Mouse (Mus musculus) liver, adult 2 months (tissue): ENCODE data around the gene Scrt2. TPM values are rescaled to one million over a fixed set of nuclear protein-coding genes. Genes with fewer than 3 reads are reported as not detected.
A peak's percentile ranks its signal among the peaks of the same experiment; 100 is the strongest.

ENCODE experiments used
- DNase-seq: peaks from one replicate; pipeline ENCODE4 v3.0.0-alpha.2; 2011; ENCODE audit warnings: low read depth, low spot score; ENCODE audit errors: extremely low read depth
- H3K27ac ChIP-seq: fragments of 200-500 bp; replicated peaks from 2 replicates; pipeline ENCODE4 v1.5.1; 2012; ENCODE audit warnings: low read depth, mild to moderate bottlenecking, control low read depth, inconsistent platforms, low read length; ENCODE audit not compliant: insufficient read depth
- H3K27me3 ChIP-seq: fragments of 200-500 bp; 2 replicates; pipeline ENCODE4 v1.6.1; 2012; ENCODE audit warnings: mild to moderate bottlenecking, moderate library complexity, low read length, inconsistent platforms; ENCODE audit not compliant: control insufficient read depth, insufficient read depth
- H3K36me3 ChIP-seq: fragments of 200-500 bp; 2 replicates; pipeline ENCODE4 v1.6.1; 2012; ENCODE audit warnings: low read length, inconsistent platforms; ENCODE audit not compliant: control insufficient read depth, insufficient read depth
- H3K4me1 ChIP-seq: fragments of 200-500 bp; 2 replicates; pipeline ENCODE4 v1.6.1; 2011; ENCODE audit warnings: low read length; ENCODE audit not compliant: control insufficient read depth, insufficient read depth
- H3K4me3 ChIP-seq: fragments of 200-500 bp; 2 replicates; pipeline ENCODE4 v1.5.1; 2011; ENCODE audit warnings: low read depth, mild to moderate bottlenecking, control low read depth, low read length, moderate library complexity; ENCODE audit not compliant: insufficient read depth
- H3K79me2 ChIP-seq: fragments of 200-500 bp; 2 replicates; pipeline ENCODE4 v1.6.1; 2012; ENCODE audit warnings: inconsistent platforms, mild to moderate bottlenecking, low read length, moderate library complexity; ENCODE audit not compliant: control insufficient read depth, insufficient read depth
- H3K9ac ChIP-seq: fragments of 200-500 bp; 2 replicates; pipeline ENCODE4 v1.6.1; 2012; ENCODE audit warnings: low read depth, mild to moderate bottlenecking, control low read depth, inconsistent platforms, low read length
- CTCF ChIP-seq: fragments of 200-500 bp; IDR thresholded peaks from 2 replicates; pipeline ENCODE4 v1.5.1; 2011; ENCODE audit warnings: low read depth, low read length, control low read depth
- POLR2A ChIP-seq: fragments of 200-500 bp; IDR thresholded peaks from 2 replicates; pipeline ENCODE4 v1.6.1; 2011; ENCODE audit warnings: low read length, control low read depth; ENCODE audit not compliant: insufficient read depth; ENCODE audit errors: extremely low read depth
- WGBS: fragments of 180-500 bp; shearing (Covaris S2); methylation state at CpG from one replicate; pipeline ENCODE4 v1.1.7; 2018; 5-methylcytosine and 5-hydroxymethylcytosine counted together
- polyA plus RNA-seq: library from polyadenylated mRNA; depleted of rRNA; stranded (reverse); fragments of >200 nt; gene quantifications from 2 replicates; pipeline ENCODE4 v1.2.3, GENCODE M21; 2012
- total RNA-seq: library from RNA; depleted of rRNA; stranded (reverse); fragments of >200 nt; gene quantifications from 2 replicates; pipeline ENCODE4 v1.2.3, GENCODE M21; 2014

The Scrt2 gene
- total and polyA plus RNA-seq, 2 experiments: not detected

DNA sequence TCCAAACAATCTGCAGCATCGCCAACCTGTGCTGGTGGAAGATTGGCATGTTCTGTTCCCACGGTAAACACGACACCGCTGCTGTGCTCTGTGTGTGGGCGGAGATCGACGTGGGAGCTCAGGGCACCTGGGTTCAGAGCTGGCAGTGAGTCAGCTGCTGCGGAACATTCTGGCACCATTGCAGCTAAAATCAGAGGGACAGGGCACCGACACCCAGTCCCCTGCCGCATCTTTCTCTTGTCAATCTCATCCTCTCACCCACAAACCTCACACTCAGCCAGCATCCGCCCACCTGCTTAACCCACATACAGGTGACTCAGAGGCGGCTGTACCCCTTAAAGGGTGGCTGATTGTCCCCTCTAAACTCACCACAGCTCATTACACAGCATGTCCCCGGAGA lies 20.4 kb downstream of the Scrt2 start:
- H3K27me3 ChIP-seq: no peaks in the 10 kb centered on the region; the same call in 1 of the 2 replicates
- H3K27ac ChIP-seq: no peak overlapping the region
- H3K9ac ChIP-seq: no peak overlapping the region
- no peaks in the 10 kb centered on the region for H3K36me3 ChIP-seq
- no peak overlapping the region for H3K4me3 ChIP-seq
- no peak for DNase-seq
- 43% methylated on average over 13 of the region's 13 CpGs for WGBS
- H3K4me1 ChIP-seq: peaks cover 12% of the 10 kb centered on the region
- no peak for TF ChIP-seq CTCF
- TF ChIP-seq POLR2A: no peak
- H3K79me2 ChIP-seq: no peaks in the 10 kb centered on the region; the same call in 1 of the 2 replicates

DNA sequence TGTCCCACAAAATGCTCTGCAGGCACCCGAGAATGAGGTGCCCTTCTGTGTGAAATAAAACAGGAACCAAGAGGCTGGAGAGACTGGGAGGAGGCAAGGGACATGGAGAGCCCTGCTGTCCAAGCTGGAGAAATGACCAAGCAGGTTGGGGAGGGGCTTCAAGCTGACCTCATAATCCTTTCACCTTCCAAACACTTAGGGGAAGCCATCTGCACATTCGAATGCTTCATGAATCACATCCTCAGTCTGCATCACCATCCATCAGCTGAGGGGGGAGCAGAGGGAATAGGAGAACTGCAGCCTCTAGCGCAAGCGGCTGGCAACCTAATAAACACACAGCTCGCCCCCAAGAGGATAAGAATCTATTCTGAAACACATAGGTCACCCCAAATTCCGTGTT lies 21.0 kb downstream of the Scrt2 start:
- Histone ChIP-seq H3K4me1 (peaks cover 12% of the 10 kb centered on the region), H3K27me3 (no peaks in the 10 kb centered on the region; the same call in 1 of the 2 replicates)

DNA sequence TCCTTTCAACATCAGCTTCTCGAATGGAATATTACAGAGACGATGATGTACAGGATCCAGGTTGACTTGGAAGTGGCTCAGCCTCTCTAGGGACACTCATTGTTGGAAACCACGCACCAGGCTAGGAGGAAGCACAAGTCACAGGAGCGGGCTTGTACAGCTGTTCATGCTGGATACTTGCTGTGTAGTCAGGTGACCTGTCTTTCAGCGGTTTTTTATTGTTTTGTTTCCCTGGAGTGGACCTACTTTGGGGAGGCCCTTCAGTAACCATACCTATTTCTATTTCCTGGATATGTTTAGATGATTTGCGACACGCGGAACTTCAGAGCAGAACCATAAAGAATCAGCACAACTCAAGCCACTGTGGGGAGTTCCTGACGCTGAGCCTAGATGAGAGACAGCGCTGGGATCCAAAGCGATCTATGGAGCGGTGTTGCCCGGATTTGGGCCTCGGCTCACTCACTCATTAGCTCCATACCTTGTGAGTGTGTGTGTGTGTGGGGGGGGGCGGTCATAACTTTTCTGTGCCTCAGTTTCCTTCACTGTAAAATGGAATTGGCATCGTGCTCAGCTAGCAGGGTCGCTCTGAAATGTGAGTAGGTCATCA lies 23.5 kb downstream of the Scrt2 start:
- Histone ChIP-seq H3K27me3 (no peaks in the 10 kb centered on the region; the same call in 1 of the 2 replicates), H3K36me3 (no peaks in the 10 kb centered on the region; the same call in 1 of the 2 replicates), H3K9ac (peak overlapping the region; percentile 94), H3K79me2 (no peaks in the 10 kb centered on the region; the same call in 1 of the 2 replicates), H3K27ac (peak overlapping the region; percentile 87), H3K4me3 (peak overlapping the region; percentile 74), H3K4me1 (peaks cover 12% of the 10 kb centered on the region)
- no peak for TF ChIP-seq CTCF
- no peak for TF ChIP-seq POLR2A
- WGBS: 24% methylated on average over 17 of the region's 17 CpGs
- peak; percentile 26 for DNase-seq

More for the DNA sequence above, 21.0 kb downstream of the Scrt2 start:
- H3K4me3 ChIP-seq: no peak overlapping the region
- WGBS: 70% methylated on average over 6 of the region's 6 CpGs
- H3K27ac ChIP-seq: no peak overlapping the region
- H3K9ac ChIP-seq: no peak overlapping the region
- no peaks in the 10 kb centered on the region for H3K36me3 ChIP-seq
- no peak for DNase-seq
- no peak for TF ChIP-seq CTCF
- no peak for TF ChIP-seq POLR2A
- no peaks in the 10 kb centered on the region; the same call in 1 of the 2 replicates for H3K79me2 ChIP-seq

DNA sequence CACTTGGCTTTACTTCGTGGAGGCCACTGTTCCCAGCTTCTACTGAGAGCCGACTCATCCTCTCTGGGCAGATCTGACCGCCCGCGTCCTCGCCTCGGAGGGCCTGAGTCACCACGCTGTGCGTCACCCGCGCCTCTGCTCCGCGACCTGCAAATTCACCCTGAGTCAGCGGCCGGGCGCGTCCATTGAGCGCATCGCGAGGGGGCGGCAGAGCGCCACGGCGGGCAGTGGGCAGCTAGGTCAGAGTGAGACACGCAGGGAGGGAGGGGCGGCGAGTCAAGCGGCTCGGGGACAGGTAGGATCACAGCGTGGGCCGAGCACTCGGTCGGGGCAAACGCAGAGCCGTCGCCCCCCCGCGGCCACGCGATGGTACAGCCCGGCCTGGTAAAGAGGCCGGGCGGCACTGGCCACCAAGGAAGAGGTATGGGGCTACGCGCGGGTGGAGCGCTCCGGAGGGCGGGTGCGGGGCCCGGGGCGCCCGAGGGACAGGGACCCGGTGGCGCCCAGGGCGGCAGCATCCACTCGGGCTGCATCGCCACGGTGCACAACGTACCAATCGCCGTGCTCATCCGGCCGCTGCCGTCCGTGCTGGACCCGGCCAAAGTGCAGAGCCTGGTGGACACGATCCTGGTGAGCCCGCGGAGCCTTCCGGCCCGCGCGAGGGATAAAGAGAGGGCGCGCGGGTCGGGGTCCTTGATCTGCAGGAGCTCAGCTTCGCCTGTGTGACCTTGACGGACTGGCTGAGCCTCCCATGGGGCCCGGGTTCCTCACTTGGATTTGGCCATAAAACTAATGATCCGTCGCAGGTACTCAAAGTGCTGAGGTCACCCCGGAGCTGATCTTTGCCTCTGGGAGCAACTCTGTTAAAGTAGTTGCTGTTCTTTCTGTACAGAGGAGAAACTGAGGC lies 24.2 kb downstream of the Scrt2 start, which contains the start of gene Srxn1:
Gene Srxn1 (plus strand): TSS at position 199 of the 907 bp plus-strand sequence.
- no peaks in the 10 kb centered on the region; the same call in 1 of the 2 replicates for H3K36me3 ChIP-seq
- H3K27ac ChIP-seq: peak within 1 kb of the TSS; percentile 87
- H3K9ac ChIP-seq: peak within 1 kb of the TSS; percentile 94
- peak; percentile 71 for DNase-seq
- H3K4me3 ChIP-seq: peak within 1 kb of the TSS; percentile 74
- no peaks in the 10 kb centered on the region; the same call in 1 of the 2 replicates for H3K27me3 ChIP-seq
- H3K79me2 ChIP-seq: no peaks in the 10 kb centered on the region; the same call in 1 of the 2 replicates
- under 1% methylated on average over 72 of the region's 84 CpGs for WGBS
- peak; percentile 76; the same call in 1 of the 2 replicates for TF ChIP-seq POLR2A
- TF ChIP-seq CTCF: no peak
- H3K4me1 ChIP-seq: peaks cover 12% of the 10 kb centered on the region

DNA sequence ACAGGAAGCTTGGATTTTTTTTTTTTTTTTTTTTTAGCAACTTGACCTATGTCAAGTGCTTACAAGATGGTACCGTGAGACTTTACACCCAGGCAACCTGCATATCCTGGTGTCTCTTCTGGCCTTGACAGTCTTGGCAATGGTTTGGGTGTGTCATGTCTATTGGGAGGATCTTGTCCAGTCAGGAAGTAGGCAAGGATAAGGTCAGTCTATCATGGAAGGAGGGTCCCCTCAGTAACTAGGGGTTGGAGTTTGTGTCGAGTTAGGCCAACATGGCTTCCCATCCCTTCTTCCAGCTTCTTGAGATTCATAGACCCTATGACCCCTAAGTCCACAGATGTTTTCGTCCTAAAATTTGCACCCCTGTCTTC lies 24.9 kb downstream of the Scrt2 start:
- no peak for DNase-seq
- H3K27ac ChIP-seq: no peak overlapping the region; the same call in 1 of the 2 replicates
- peaks cover 12% of the 10 kb centered on the region for H3K4me1 ChIP-seq
- no peaks in the 10 kb centered on the region; the same call in 1 of the 2 replicates for H3K79me2 ChIP-seq
- H3K36me3 ChIP-seq: no peaks in the 10 kb centered on the region; the same call in 1 of the 2 replicates
- 62% methylated on average over 3 of the region's 3 CpGs for WGBS
- no peak for TF ChIP-seq CTCF
- no peak for TF ChIP-seq POLR2A
- H3K4me3 ChIP-seq: peak overlapping the region; percentile 74
- H3K27me3 ChIP-seq: no peaks in the 10 kb centered on the region
- no peak overlapping the region for H3K9ac ChIP-seq
